Mouse (Mus musculus) kidney, adult 2 months (tissue): ENCODE measurements around the gene Hdac10.

ENCODE experiments used
- CTCF ChIP-seq: fragments of 200-500 bp; conservative IDR thresholded peaks from 2 replicates; pipeline ENCODE4 v1.5.1; 2011; ENCODE audit warnings: low read depth, mild to moderate bottlenecking, control low read depth, low read length, moderate library complexity, mixed read lengths; ENCODE audit not compliant: insufficient read depth, insufficient read length
- POLR2A ChIP-seq: fragments of 200-500 bp; IDR thresholded peaks from one replicate; pipeline ENCODE4 v1.6.1; 2011; ENCODE audit warnings: low read depth, low read length, control low read depth

GRCm38 (mm10) chr15:89171526-89172051 is 43.1 kb upstream of the Hdac10 start:
- TF ChIP-seq POLR2A (no peak), CTCF (no peak)
